Mouse (Mus musculus): ENCODE measurements at regions not wholly inside any gene's neighbourhood (a gene's known extent, or its start where the extent isn't known, plus 50 kb on each side); places are given as distances from the start of the nearest gene placed in this dataset.

DNA sequence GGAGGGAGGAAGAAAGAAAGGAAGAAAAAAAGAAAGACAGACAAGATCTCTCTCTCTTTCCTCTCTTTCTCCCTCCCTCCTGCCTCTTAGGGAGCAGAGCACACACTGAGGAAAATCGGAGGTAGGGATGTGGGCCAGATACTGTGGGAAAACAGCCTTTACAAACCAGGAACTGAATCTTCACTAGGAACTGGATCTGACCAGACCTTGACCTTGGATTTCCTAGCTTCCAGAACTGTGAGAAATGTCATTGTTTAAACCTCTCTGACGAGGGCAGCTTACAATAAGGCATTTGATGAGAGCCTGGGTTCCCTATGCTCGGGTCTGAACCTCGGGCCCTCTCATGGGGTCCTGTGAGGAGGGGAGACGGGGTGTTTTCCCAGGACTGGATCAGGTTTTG is 157.7 kb upstream of the 4930535I16Rik start:
- no peak for DNase-seq (ENCODE audit: low read depth, low spot score)

DNA sequence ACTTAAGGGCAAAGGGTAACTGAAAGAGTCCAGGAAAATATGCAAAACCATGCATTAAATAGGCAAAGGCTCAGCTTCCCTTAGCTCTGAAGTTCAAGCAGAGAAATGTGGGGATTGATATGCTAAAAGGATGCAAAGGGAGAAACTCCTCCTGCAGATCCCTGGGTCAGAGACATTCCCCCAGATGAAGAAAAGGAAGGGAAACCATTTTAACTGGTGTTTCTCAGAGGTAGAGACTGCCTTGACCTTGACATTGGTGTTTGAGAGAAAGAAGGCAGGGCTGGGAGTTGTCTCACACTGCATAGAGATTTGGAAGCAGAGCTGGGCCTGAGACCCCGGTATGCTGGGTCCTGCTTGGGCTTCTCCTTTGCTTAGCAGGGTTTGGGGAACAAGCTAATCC is 155.8 kb upstream of the 4930535I16Rik start:
- DNase-seq (ENCODE audit: low read depth, low spot score) = no peak

DNA sequence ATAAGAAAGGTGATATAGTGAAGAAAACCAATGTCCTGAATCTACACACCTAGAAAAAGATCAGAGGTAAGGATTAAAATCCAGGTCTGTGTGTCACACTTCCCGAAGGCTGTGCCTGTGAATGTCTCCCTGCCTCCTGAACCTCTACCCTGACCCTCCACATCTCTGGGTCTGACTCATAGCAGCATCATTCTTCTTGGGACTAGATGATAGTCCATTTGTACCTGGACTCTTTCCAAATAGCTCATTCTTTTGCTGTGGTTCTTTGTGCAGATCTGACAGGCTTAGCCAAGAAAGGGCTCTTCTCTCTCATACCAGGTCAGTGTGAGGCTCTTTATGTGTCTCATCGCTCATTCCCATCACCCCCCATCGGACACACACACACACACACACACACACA is 146.8 kb upstream of the 4930535I16Rik start:
- no peak for DNase-seq (ENCODE audit: low read depth, low spot score)

DNA sequence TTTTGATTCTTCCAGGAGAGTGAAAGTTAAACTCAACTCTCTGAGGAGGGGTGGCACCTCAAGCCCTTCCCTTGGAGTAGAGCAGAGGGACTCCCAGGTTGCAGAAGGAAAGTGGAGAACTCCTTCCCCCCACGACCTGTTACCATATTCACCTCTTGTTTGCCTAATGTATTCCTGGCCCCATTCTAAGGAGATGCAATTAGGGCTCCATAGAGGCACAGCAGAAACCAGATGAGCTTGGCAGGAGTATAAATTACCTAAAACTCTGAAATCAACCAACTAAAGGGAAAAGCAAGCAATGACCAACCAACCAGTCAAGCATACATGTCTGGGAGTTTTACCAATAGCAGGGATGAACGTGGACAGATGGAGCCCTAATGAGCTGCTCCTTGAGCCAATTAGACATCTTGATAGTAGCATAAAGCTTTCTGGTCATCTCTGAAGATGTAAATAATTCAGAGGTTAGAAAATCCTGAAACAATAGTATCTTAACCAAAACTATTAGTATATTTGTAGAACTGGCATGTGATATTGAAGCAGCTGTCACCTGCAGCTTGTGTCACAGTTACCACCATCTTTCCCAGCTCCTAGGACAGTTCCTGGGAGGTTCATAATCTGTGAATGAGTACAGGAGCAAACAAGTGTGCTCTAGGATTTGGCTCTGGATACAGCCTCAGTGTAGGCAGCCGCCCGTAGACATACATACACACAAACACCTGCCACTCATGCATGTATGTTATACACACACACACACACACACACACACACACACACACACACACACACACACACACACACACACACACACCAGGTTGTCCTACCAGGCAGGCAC is 145.7 kb upstream of the 4930535I16Rik start:
- DNase-seq (ENCODE audit: low read depth, low spot score) = no peak

DNA sequence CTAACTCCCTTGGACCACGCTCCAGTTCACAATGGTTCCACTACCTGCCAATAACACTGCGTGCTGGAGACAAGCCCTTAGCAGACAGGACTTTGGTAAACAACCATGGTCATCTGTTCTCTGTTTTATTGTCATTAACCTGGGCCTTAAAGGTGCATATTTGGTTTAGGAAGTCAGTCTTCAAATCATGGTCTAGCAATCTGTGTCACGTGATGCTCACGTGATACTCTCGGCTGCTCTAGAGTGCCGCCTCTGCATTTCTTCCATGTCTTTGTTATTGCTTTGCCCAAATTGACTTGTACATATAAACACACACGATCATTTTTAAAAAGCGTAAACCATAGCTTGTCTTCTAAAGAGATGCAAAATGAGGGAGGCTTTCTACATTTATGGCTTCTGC is 139.8 kb upstream of the 4930535I16Rik start:
- no peak for DNase-seq (ENCODE audit: low read depth, low spot score)

DNA sequence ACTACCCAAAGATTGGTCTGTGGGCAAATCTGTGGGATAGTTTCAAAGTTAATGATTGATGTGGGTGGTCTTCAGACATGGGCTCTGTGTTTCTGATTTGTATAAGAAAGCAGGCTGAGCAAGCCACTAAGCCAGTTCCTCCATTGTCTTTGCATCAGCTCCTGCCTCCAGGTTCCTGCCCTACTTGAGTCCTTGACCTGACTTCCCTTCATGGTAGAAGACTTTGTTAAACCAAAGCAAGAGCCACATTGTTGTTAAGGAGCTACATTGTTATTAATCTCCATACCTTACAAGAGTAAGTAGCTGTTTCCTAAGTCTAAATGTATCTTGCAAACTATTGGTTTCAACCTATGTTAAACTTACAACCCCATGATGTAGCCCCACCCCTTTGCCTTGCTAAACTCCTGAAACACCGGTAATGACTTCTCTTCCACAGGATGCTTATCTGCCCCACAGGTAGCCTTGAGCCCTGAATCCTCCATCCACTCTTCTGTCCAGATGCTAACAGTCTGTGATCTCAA is 136.5 kb upstream of the 4930535I16Rik start:
- DNase-seq (ENCODE audit: low read depth, low spot score) = no peak

DNA sequence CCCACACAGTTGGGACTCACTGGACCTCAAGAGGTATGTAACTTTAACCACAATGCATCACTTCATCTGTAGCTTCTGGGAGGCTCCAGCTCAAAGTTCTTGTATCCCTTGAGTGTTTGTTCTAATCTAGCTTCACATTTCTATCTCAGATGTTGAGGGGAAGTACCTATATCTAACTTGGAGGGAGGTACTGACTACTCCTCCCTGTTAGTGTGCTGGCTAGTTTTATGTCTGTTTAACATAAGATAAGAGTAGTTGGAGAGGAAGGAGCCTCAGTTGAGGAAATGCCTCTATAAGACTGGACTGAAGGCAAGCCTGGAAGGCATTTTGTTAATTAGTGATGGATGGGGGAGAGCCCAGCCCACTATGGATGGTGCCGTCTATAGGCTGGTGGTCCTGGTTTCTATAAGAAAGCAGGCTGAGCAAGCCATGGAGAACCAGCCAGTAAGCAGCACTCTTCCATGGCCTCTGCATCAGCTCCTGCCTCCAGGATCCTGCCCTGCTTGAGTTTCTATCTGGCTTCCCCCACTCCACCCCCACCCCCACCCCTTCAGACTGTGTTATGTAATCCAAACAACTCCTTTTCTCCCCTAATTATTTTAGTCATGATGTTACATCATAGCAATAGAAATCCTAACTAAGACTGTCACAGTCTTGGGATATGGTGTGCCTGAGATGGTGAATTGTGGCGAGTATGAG is 135.7 kb upstream of the 4930535I16Rik start:
- no peak for DNase-seq (ENCODE audit: low read depth, low spot score)

DNA sequence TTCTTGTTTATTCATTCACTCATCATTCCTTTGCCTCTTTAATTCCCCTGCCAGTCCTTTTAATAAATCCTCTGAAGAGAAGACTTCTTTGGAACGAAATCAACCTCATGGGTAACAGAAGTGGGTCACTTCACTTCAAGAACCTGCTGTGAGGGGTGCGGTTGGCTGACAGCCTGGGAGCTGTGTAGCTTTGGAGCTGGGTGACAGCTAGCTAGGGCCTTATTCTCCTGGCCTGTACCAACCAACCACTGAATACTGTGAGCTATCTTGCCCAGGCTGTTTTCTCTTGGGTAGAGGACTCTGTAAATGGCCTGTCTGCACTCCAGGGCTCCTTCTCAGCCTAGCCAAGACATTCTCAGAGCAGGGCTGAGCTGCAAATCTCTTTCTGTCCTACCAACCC is 134.6 kb upstream of the 4930535I16Rik start:
- no peak for DNase-seq (ENCODE audit: low read depth, low spot score)

DNA sequence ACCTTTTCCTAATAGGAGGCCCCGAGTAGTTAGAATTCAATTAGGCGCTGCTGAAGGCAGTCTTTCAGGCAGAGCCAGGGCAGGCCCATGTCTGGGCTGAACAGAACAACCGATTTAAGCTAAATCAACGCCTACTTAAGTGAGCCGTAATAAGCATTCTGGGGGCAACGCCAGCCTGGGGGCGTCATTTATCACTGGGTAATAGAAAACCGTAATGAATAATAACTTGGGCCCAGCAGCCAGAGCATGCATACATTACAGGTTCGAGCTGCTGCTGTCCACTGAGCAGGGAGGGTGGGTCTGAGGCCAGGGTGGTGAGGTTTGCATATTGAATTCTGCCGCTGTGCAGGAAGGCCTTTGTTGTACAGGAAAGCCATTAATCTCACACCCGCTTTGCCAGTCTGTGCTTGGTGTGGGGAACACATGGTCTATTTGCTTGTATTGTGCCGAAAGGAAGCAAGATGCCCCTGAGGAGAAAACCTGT is 130.6 kb upstream of the 4930535I16Rik start:
- peak; percentile 65 for DNase-seq (ENCODE audit: low read depth, low spot score)

DNA sequence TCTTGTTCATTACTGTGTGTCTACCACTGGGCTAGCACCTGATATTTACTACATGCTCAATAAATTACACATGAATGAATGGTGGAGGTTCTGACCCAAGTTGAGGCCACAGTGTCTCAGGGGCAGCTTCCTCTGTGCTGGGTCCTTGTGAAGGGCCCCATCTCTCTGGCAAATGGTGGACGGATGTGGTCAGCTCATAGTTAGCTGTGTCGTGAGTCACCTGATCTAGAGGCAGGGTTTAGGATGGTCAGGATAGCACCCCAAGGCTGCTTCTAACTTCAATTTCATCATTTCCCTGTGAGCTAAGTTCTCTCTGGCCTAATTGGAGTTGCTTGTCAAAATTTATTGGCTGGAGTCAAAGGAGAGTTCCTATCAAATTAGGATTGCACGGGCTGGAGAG is 130.1 kb upstream of the 4930535I16Rik start:
- no peak for DNase-seq (ENCODE audit: low read depth, low spot score)

DNA sequence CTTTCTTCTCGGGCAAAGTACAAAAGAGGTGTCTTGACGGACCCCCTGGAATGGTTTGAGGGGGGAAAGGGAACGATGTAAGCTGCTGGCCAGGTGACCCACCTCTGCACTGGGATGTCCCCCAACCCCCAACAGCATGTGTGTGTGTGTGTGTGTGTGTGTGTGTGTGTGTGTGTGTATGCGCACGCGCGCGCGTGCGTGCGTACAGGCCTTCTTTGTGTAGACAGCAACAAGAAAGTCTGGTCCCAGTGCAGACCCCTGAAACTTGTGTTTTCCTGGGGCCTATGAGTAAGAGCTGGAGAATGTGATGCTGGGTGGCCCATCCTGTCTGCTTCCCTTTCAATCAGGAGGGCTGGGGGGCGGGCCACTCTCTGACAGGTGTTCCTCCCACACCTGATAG is 118.7 kb upstream of the 4930535I16Rik start:
- no peak for DNase-seq (ENCODE audit: low read depth, low spot score)

DNA sequence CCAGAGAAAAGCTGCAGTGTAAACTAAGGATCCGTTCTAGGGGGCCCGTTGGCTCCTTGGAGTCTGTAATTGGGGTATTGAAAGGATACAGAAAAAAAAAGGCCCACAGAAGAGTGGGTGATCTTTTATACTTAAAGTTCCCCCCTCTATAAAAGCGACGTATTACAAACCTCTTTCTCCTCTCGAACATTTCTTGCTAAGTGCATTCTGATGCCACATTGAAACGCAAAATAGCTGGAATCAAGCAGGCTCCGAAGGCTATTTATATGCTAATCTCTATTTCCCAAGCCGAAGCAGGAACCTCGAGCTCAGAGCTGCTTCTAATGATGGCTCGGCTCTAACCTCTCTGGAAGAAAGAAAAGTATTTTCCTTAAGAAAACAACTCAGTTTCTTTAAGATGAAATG is 117.8 kb upstream of the 4930535I16Rik start:
- DNase-seq (ENCODE audit: low read depth, low spot score) = no peak

DNA sequence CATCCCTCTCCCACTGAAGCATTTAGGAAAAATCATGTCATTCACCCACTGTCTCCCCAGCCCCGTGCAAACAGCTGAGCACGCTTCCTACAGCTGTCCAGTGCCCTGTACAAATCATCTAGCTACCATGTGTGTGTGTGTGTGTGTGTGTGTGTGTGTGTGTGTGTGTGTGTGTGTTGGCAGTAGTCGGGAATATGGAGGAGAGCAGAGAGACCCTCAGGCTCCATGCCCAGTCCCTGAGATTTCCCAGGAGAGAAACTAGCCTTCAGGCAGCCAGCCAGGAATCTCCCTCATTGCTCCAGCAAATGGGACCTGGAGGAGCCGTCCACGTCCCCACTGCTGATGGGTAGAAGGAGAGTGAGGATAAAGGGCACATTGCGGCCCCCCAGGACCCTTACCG is 117.4 kb upstream of the 4930535I16Rik start:
- DNase-seq (ENCODE audit: low read depth, low spot score) = no peak

DNA sequence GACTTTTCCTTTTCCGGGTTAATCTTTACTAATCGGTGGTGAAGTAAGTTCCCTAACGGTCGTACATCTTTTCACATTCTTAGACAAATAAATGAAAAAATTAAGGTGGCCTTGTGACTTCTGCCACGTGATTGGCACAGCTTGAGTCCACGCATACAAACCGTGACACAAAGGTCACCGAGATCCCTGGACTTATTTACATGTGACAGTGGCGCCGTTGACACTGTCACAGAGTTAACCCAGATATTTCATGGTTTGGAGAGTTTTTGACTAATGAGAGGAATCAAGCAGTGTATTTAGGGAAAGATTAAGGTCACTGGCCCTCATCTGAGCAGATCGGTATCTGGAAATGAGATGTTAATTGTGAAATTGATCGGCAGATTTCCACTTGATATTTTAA is 110.2 kb upstream of the 4930535I16Rik start:
- DNase-seq (ENCODE audit: low read depth, low spot score) = no peak

DNA sequence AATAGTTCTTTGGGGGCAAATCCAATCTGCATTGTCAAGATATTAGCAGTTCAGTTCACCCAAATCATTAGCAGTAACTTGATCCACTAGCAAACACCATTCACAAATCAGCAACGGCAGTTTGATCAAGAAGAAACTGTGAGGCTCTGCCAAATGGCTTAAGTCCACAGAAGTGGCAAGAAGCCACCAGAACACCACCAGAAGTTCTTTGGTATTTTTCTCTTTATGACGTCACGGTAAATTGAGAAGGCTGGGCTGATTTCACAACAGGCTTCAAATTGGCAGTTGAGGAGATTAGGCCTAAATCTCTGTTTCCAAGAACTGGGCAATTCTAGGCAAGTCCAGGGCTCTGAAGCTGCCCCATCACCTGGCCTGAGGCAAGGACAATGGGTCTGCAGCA is 98.6 kb upstream of the 4930535I16Rik start:
- DNase-seq (ENCODE audit: low read depth, low spot score) = no peak

DNA sequence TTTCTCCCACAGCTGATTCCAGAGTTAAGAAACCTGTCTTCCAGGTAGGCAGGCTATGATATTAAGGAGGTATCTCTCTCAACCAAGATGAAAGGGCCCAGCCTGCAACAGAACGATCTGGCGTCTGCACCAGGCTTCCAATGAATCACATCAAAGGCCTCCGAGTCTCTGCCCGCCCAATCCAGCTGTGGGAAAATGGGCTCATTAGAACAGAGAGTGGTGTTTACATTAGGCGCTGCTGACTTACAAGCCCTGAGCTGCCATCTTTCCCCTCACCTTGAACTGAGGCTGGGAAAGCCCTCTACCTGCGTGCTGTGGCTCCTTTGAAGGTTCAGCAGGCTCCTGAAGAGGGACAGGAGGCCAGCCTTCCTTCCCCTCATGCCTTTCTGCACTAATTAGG is 97.5 kb upstream of the 4930535I16Rik start:
- DNase-seq (ENCODE audit: low read depth, low spot score) = no peak

DNA sequence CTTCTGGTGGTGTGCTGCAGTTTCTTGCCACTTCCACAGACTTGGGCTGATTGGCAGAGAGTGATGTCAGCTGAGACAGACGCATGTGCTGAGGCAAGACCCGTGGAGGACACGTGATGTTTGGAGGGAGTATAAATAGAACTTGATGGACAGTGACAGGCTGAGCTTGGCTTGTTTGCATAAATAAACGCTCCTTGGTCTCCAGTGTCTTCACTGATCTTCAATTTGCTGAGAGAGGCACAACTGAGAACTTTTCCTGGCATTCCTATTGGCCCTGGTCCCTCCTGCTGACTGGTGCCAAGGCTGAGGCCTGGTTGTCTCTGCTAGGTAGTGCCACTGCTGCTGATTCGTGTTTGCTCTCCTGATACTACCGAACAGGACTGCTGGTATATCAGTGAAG is 94.6 kb upstream of the 4930535I16Rik start:
- DNase-seq (ENCODE audit: low read depth, low spot score) = no peak

DNA sequence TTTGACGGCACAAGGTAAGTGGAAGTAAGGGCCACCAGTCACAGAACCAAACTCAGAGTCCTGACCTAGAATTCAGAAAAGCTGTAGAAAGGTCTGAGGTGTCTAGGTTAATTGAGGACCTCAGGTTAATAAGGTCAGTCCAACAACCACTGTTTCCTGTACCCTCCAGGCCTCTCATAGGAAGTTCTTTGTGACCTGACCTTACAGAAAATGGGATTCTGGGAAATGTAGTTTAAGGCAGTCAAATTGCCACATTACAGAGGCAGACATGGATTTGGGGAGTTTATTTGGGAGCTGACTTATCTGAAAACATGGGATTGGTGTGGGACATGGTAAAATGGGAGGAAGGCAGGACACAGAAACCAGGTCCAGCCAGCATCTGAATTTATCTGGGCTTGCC is 90.9 kb upstream of the 4930535I16Rik start:
- DNase-seq (ENCODE audit: low read depth, low spot score) = no peak

DNA sequence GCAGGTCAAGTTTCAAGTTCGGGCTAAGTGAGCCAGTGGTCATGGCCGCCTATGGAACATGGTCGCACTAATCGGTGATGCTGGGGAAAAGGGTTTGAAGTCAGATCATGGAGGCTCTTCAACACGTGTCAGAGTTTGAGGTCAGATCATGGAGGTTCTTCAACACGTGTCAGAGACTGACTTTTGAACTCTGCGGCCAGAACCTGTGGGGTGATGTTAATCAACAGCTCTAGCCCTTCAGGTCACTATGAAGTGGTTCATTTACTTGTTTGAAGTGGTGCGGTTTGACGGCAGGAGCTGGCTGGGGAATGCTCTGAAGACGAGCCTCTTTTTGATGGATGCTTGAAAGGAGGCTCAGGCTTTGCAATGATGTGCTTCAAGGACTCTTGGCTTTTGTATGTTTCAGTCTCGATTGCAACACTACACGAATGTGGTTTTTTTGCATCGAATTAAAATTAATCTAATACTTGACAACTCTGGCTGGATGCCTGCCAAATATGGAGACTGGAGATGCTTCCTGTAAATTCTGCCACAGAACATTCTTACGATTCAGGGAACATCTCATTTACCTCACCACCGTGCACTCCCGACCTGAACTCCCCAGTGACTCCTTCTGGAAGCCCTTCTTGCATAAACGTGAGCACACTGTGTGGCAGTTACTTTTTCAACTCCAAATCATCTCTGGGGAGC is 87.9 kb upstream of the 4930535I16Rik start:
- no peak for DNase-seq (ENCODE audit: low read depth, low spot score)

DNA sequence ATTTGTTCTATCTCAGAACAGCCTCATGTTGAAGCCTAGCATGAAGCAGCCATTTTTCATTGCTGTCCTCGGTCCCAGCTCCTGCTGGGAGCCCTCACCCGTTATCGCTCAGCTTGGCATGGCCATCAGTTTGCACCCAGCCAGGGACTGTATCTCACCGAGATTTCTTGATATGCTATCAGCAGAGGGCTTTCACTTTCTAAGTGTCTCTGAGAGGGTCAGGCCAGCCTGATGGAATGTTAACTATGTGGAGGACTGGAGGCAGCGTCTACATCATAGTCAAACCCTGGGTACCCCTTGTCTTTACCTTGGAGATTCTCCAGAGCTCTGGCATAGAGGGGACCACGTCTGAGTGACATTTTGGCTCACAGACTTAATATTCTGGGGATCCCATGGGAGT is 84.9 kb upstream of the 4930535I16Rik start:
- no peak for DNase-seq (ENCODE audit: low read depth, low spot score)

DNA sequence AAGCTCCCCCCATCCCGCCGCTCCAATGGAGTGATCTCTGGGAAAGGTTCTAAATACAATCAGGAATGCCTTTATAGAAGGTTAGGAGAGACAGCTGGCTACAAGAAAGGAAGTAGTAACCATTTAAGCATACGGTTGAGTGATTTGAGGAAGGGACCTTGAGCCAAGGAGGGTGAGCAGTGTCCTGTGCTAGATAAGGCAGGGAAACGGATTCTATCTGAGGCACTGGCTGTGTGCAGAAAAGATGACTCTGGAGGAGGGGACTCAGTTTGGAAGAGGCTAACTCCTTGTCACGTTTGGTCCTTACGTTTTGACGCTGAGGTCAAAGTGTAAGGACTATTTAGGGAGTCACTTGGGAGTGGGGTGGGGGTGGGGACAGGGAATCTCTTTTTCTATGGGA is 84.3 kb upstream of the 4930535I16Rik start:
- no peak for DNase-seq (ENCODE audit: low read depth, low spot score)

DNA sequence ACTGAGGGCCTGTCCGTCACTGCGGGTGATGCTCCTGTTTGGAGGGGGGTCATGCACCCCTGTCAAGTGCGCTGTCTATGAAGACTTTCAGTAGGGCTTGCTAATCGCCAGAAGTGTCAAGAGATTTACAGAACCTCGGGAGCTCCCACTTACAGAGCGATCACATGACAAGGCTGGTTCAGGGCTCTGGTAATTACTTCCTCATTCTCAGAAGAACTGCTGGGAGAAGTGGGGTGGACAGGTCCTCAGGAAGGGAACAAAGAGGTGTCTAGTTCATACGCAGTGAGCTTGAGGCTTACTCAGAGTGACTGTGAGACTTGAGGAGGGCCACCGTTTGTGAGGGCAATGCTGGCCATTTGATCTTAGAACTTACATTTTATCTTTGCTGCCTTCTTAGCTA is 78.0 kb upstream of the 4930535I16Rik start:
- no peak for DNase-seq (ENCODE audit: low read depth, low spot score)

All from forelimb bud, embryonic 11.5 days (tissue).